Mouse (Mus musculus): ENCODE results near the gene Slc2a4. TPM values are rescaled to one million over a fixed set of nuclear protein-coding genes. Genes with fewer than 3 reads are reported as not detected.

Gene Slc2a4
- 2.4 TPM for polyA plus RNA-seq (2014; fragmentation: Illumina TruSeq; extraction: RNeasy Lipid Tissue Mini Kit (QIAGEN cat#74804); ENCODE audit: low read depth, low replicate concordance)

DNA sequence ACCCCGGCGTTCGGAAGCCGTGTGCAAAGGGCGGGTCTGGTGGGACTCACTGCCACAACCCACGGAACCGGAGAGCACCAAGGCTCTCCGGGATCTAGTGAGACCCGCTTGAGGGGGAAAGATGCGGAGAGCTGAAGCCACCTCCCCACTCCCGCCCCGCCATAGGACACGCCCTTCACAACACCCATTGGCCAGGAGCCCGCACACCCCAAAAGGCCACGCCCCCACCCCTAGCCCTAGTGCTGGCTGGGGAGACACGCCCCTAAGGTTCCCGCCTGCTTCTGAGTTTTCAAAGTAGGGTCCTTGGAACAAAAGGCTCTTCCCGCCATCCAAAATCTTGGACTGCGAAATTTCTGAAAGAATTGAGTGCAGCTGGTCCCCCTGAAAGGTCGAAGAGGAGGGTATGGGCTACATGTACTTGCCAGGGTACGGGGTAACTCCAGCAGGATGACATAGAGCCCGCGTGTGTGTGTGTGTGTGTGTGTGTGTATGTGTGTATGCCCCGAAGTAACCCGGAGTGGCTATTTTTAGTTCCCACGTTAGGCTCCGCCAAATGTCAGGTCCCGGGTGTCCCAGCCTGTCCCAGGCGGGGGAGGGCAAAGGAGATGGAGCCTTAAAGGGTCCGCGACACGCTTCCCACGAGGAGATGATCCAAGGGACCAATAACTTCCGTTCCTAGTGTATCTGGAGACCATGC lies at the start of gene Slc2a4:
TSS of gene Slc2a4 (minus strand) at position 123 of the 697 bp plus-strand sequence.

DNA sequence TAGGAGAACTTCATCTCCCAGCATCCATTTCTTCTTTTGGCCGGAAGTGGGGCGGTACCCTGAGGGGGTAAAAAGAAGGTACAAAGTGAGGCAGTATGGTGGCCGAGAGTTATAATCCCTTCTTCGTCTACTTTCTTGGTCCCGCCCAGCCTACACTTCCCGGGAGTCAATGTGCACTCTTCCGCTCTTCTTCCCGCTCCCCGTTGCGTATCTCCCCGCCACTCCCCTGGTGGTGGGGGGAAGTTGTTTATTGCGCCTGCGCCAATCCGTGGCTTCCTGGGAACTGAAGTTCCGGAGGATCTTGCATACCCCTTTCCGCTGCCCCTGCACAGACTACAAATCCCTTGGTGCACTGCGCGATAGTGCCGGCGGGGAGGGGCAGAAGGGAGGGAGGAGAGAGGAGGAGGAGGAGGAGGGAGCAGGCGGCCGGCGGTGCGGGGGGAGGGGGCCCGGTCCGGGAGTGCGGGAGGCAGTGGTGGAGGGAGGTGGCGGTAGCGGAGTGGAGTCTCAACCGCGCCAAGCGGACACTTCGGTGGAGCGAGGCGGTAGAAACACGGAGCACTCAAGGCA lies 47.5 kb upstream of the Slc2a4 start, which contains the start of gene Phf23:
TSS of gene Phf23 (plus strand) at position 387 of the 570 bp plus-strand sequence.

DNA sequence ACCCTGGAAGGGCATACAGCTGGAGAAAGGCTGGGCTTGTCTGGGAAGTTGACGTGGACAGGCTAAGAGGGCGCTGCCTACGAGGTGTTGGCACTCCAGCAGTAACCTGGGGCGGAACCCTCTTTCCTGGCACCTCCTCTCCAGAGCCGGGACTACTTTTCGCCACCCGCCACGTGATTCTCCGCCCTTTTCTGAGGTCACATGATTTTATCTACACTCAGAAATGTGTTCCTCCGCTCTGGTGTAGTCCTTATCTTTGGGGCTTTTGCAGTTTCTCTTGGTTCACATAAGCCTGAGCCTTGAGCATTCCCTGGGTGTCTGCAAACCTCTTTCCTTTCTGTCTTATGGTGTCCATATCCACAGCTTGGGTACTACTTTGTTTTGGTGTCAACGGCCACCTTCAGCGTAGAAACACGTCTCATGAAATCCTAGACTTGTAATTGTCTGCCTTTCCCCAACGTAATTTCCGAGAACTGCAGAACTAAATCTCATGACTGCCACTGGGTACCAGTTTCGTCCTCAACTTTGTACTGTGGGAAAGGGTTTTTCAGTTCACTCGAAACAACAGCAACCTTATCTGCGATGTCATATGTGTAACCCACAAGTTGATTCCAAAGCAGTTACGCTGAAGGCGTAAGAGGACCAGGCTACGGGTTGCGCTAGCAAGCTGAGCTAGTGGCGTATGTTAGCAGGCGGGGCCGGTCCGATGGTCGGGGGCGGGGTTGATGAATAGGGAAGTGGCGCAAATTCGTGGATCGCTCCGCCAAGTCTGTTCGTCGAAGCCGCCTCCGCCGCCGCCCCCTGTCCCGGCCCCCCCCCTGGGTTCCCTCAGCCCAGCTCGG lies 43.1 kb upstream of the Slc2a4 start, which contains the start of gene Gabarap:
TSS of gene Gabarap (plus strand) at position 294 of the 842 bp plus-strand sequence.

DNA sequence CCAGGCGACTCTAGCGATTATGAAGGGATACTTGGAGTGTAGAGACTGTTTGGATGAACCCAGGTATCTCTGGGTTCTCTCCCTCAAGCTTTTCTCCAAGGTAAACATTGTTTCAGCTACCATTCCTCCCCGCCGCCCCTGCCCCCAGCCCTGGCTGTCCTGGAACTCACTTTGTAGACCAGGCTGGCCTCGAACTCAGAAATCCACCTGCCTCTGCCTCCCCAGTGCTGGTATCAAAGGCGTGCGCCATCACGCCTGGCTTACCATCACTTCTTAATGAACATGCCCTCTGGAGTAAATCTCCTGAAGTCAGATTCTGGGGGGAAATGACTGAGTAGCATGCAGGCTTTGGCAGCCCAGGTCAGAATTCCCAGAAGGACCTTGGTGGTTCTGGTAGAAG lies 34.2 kb upstream of the Slc2a4 start, which contains the start of gene Elp5:
TSS of gene Elp5 (minus strand) at position 293 of the 400 bp plus-strand sequence.

DNA sequence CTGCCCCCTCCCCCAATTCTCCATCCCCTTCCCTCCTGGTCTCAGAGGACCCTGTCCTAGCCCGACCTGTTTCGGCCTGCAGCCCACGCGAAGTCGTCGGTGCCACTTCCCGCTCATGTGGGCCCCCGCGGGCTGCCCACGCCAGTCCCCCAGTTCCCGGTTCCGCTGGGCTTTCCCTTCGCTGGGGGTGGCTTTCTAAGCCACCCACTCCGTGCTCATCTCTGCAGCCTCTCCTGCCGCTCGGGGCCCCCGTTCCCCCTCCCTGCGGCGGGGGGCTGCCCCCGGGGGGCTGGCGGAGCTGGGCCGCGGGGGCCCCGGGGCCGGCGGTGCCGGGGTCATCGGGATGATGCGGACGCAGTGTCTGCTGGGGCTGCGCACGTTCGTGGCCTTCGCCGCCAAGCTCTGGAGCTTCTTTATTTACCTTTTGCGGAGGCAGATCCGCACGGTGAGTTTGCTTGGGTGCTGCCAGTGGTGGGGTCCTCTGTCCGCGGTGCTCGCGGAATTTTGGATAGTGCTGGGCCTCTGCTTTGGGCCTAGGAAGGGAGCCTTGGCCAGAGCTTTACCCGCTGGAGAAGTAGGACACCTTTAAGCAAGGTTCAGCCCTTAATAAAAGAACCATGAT lies 33.3 kb upstream of the Slc2a4 start, which contains the start of gene Ctdnep1:
TSS of gene Ctdnep1 (plus strand) at position 16 of the 622 bp plus-strand sequence.

DNA sequence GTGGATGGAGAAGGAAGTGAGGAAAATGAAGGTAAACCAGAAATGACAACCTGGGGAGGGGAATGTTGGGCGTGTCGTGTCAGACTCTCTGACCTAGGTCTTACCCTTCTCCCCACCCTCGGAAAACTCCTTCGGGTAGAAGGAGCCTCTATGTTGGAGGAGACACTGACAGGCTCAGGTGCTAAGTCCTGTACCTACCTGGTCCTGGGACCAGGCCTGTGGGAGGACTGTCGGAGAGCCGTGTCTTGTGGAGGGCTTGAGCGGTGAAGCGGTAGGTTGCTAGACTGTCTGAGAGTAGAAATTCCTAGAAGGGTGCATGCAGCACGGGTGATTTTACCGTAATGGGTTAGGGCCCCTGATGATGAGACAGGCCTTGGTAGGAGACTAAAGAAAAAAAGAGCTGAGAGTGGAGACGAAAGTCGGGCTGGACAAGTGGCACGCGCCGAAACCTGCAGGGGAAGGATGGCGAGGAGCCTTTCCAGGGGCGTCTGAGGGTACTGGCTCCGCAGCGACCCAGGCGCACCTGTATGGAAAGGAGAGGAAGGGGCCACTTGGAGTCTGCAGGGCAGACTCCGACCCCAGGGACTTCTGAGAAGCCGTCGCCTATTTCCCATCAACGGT lies 16.8 kb upstream of the Slc2a4 start, which contains the start of gene Cldn7:
TSS of gene Cldn7 (plus strand) at position 130 of the 621 bp plus-strand sequence.

DNA sequence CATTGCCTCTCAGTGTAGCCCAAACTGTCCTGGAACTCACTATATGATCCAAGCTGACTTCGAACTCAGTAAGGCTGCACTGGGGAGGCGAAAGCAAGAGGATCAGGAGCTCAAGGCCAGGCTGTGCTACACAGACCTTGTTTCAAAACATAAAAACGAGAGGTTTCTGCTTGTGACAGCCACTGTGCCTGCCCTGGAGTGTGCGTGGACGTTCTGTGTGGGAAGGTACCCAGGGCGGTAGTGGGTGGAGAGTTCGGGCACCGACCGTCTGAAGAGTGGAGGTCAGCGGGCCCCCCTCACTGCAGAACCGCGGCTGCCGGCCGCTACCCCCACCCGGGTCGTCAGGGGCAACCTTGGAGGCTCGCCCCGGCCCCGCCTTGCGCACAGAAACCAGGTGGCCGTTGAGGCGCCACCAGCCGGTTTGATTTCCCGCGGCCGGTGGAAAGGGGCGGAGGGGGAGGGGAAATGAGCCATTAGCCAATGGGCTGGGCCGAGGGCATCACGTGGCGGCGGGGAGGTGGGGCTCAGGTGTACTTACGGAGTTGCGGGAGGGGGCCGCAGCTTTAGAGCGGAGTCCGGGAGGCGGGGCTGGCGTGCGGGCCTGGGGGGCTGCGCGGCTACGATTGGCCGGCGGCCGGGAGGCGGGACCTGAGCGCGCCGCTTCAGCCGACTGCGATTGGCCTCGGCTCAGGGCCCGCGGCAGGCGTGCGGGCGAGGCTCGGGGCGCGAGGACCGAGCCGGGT lies 12.7 kb downstream of the Slc2a4 start, which contains the start of gene Ybx2:
TSS of gene Ybx2 (plus strand) at position 660 of the 743 bp plus-strand sequence.

DNA sequence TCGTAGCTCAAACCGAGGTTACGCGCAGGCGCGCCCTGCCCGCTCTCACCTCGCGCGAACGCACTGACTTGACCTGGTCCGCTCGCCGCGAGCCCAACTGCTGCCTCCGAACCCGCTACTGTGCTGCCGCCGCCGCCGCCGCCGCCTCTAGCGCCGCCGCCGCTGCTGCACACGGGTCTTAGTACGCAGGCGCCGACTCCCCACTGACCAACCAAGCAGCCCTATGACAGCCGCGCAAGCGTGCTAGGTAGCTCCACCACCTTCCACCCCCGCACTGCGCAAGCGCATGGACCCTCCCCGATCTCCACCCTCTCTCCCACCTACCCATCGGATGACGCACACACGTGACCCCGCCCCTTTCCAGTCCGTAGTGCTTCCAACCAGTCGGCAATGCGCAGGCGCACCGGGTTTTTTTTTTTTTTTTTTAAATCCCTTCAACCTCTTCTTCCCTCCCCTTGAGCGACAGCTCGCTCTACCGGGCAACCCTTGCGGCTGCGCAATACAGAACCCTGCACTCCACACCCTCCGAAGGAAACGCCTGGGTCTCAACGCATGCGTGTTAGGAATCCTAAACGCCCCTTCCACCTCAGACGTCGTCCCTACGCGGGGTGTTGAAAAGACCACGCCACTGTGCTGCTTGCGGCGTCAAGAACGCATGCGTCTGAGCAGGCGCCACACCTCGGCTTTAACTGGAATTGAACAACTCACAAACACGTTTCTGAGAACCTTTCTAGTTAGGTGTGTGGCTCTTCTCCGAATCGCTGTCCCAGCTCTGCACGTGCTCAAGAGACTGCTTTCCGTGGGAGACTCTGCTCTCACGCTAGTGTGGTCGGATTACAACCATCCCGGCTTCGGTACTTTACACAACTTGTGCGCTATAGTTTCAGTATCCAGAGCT lies 26.6 kb downstream of the Slc2a4 start, which contains the start of gene Eif5a:
TSS of gene Eif5a (minus strand) at position 845 of the 898 bp plus-strand sequence.

DNA sequence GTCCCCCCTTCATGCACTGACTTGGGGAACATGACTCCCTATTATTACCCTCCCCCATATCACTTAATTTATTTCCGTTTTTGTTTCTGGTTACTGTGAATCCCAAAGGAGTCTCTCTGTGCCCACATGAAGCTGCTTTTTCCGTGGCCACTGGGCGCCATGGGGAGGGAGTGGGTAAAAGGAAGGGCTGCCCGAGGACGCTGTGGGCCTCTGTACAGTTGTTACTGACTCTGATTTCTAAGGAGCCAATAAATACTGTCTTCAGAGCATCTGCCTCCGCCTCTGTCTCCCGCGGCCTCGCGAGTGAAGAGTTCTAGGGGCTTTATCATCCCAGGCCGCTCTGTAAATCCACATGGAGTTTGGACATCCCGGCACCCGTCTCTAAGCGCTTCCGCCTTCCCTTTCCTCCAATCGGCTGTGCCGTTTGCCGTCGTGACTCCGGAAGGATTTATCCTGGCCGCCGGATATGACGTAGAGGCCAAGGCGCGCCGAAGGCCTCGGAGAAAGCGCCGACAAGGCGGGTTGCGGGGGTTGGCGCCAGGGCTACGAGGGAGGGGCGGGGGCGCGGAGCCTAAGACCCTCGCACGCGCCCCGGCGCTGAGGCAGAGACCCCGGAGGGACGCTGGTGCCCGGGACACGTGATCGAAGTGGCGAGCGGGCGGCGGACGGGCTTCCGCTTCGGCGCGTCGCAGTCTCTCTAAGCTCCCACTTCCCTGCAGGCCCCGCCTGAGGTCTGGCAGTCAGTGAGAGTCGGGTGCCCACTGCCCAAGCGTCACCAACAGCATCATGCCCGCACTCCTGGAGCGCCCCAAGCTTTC lies 34.2 kb downstream of the Slc2a4 start, which contains the start of gene Gps2:
TSS of gene Gps2 (plus strand) at position 335 of the 818 bp plus-strand sequence.

DNA sequence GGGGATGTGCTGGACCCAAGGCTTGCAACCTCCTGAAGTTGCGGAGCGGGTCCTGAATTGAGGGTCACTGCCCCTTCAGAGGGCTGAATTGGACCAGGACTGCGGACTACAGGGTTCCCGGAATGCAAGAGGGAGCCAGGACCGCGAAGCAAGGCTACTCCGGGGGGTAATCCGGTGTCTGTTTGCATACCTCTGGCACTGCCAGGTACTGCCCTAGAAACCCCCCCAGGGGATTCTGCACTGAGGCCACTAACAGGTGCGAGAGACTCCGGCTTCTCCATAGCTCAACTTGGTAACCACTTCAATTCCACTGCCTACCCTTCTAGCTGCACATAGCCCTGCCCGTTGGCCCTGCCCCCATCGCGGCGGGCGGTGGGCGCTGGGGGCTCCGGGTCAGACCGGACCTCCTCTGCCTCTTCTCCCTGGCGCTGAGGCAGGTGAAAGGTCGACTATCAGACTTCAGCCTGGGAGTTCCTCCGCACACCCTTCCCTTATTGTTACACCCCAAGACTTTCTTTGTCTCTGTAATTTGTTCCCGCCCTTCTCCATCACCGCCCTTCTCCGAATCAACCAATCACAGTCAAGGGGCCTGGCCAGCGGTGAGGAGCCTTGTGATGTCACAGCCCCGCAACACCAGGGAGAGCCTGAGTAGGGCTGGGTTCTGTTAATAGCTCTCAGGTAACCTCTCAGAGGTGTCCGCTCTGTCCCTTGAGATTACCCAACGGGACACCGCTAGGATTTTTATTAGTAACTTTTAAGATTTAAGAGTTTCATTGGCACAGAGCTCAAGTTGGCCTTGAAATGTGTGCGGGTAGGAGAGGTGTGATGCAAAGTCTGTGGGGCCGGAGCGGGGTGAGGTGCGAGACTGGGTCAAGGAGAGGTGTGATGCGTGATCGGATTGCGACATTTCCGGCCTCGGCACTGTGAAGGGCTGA lies 47.2 kb downstream of the Slc2a4 start, which contains the start of the genes 2810408A11Rik and Neurl4:
TSS of gene 2810408A11Rik (minus strand) at position 517 of the 935 bp plus-strand sequence.
TSS of gene Neurl4 (plus strand) at position 602 of the 935 bp plus-strand sequence.

DNA sequence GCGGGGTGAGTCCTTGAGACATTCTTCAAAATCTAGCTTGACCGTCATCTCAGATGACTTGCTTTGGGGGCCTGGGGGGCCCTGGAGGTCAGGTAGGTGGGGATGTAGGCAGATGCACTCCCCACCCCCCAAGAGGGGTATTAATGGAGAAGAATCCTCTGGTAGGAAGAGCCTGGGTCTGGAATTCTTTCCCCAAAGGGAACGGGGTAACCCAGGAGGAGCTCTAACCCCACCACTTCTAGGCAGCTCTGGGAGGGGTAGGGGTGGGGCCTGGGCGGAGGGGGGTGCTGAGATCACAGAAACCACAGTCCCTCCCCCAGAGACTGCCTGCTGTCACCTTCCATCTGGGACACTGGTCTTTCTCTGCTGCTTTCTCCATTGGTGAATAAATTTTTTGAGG lies 52.7 kb downstream of the Slc2a4 start, which contains the start of gene Acap1:
TSS of gene Acap1 (minus strand) at position 249 of the 400 bp plus-strand sequence.

Other genes with a start within 250 kb of the Slc2a4 start
- 37.7 TPM for gene Polr2a, start 189.6 kb downstream of the Slc2a4 start, polyA plus RNA-seq (2014; fragmentation: Illumina TruSeq; extraction: RNeasy Lipid Tissue Mini Kit (QIAGEN cat#74804); ENCODE audit: low read depth, low replicate concordance)
- not detected for gene Slc35g3, start 186.2 kb downstream of the Slc2a4 start, polyA plus RNA-seq (2014; fragmentation: Illumina TruSeq; extraction: RNeasy Lipid Tissue Mini Kit (QIAGEN cat#74804); ENCODE audit: low read depth, low replicate concordance)
- gene Zbtb4, start 182.3 kb downstream of the Slc2a4 start, polyA plus RNA-seq (2014; fragmentation: Illumina TruSeq; extraction: RNeasy Lipid Tissue Mini Kit (QIAGEN cat#74804); ENCODE audit: low read depth, low replicate concordance), result 35.4 TPM
- 1.3 TPM for gene Chrnb1, start 152.2 kb downstream of the Slc2a4 start, polyA plus RNA-seq (2014; fragmentation: Illumina TruSeq; extraction: RNeasy Lipid Tissue Mini Kit (QIAGEN cat#74804); ENCODE audit: low read depth, low replicate concordance)
- gene Fgf11, start 146.3 kb downstream of the Slc2a4 start, polyA plus RNA-seq (2014; fragmentation: Illumina TruSeq; extraction: RNeasy Lipid Tissue Mini Kit (QIAGEN cat#74804); ENCODE audit: low read depth, low replicate concordance), result 5.0 TPM
- gene Tmem102, start 142.6 kb downstream of the Slc2a4 start, polyA plus RNA-seq (2014; fragmentation: Illumina TruSeq; extraction: RNeasy Lipid Tissue Mini Kit (QIAGEN cat#74804); ENCODE audit: low read depth, low replicate concordance), result not detected
- gene Gm39566, start 132.9 kb downstream of the Slc2a4 start, polyA plus RNA-seq (2014; fragmentation: Illumina TruSeq; extraction: RNeasy Lipid Tissue Mini Kit (QIAGEN cat#74804); ENCODE audit: low read depth, low replicate concordance), result not detected
- not detected for gene Spem2, start 129.7 kb downstream of the Slc2a4 start, polyA plus RNA-seq (2014; fragmentation: Illumina TruSeq; extraction: RNeasy Lipid Tissue Mini Kit (QIAGEN cat#74804); ENCODE audit: low read depth, low replicate concordance)
- gene Spem1, start 126.0 kb downstream of the Slc2a4 start, polyA plus RNA-seq (2014; fragmentation: Illumina TruSeq; extraction: RNeasy Lipid Tissue Mini Kit (QIAGEN cat#74804); ENCODE audit: low read depth, low replicate concordance), result not detected
- 1.5 TPM for gene Nlgn2, start 110.4 kb downstream of the Slc2a4 start, polyA plus RNA-seq (2014; fragmentation: Illumina TruSeq; extraction: RNeasy Lipid Tissue Mini Kit (QIAGEN cat#74804); ENCODE audit: low read depth, low replicate concordance)
- 24.3 TPM for gene Tmem256, start 109.7 kb downstream of the Slc2a4 start, polyA plus RNA-seq (2014; fragmentation: Illumina TruSeq; extraction: RNeasy Lipid Tissue Mini Kit (QIAGEN cat#74804); ENCODE audit: low read depth, low replicate concordance)
- 1.6 TPM for gene Plscr3, start 101.8 kb downstream of the Slc2a4 start, polyA plus RNA-seq (2014; fragmentation: Illumina TruSeq; extraction: RNeasy Lipid Tissue Mini Kit (QIAGEN cat#74804); ENCODE audit: low read depth, low replicate concordance)
- not detected for gene Tnk1, start 89.5 kb downstream of the Slc2a4 start, polyA plus RNA-seq (2014; fragmentation: Illumina TruSeq; extraction: RNeasy Lipid Tissue Mini Kit (QIAGEN cat#74804); ENCODE audit: low read depth, low replicate concordance)
- gene Tmem95, start 70.2 kb downstream of the Slc2a4 start, polyA plus RNA-seq (2014; fragmentation: Illumina TruSeq; extraction: RNeasy Lipid Tissue Mini Kit (QIAGEN cat#74804); ENCODE audit: low read depth, low replicate concordance), result not detected
- 2.4 TPM for gene Kctd11, start 66.8 kb downstream of the Slc2a4 start, polyA plus RNA-seq (2014; fragmentation: Illumina TruSeq; extraction: RNeasy Lipid Tissue Mini Kit (QIAGEN cat#74804); ENCODE audit: low read depth, low replicate concordance)
- not detected for gene Acap1, start 52.6 kb downstream of the Slc2a4 start, polyA plus RNA-seq (2014; fragmentation: Illumina TruSeq; extraction: RNeasy Lipid Tissue Mini Kit (QIAGEN cat#74804); ENCODE audit: low read depth, low replicate concordance)
- gene 2810408A11Rik, start 47.2 kb downstream of the Slc2a4 start, polyA plus RNA-seq (2014; fragmentation: Illumina TruSeq; extraction: RNeasy Lipid Tissue Mini Kit (QIAGEN cat#74804); ENCODE audit: low read depth, low replicate concordance), result not detected
- 3.1 TPM for gene Neurl4, start 47.1 kb downstream of the Slc2a4 start, polyA plus RNA-seq (2014; fragmentation: Illumina TruSeq; extraction: RNeasy Lipid Tissue Mini Kit (QIAGEN cat#74804); ENCODE audit: low read depth, low replicate concordance)
- gene Gps2, start 34.3 kb downstream of the Slc2a4 start, polyA plus RNA-seq (2014; fragmentation: Illumina TruSeq; extraction: RNeasy Lipid Tissue Mini Kit (QIAGEN cat#74804); ENCODE audit: low read depth, low replicate concordance), result 22.9 TPM
- gene Eif5a, start 26.2 kb downstream of the Slc2a4 start, polyA plus RNA-seq (2014; fragmentation: Illumina TruSeq; extraction: RNeasy Lipid Tissue Mini Kit (QIAGEN cat#74804); ENCODE audit: low read depth, low replicate concordance), result 242 TPM
- 1.4 TPM for gene Ybx2, start 12.4 kb downstream of the Slc2a4 start, polyA plus RNA-seq (2014; fragmentation: Illumina TruSeq; extraction: RNeasy Lipid Tissue Mini Kit (QIAGEN cat#74804); ENCODE audit: low read depth, low replicate concordance)
- not detected for gene Cldn7, start 16.6 kb upstream of the Slc2a4 start, polyA plus RNA-seq (2014; fragmentation: Illumina TruSeq; extraction: RNeasy Lipid Tissue Mini Kit (QIAGEN cat#74804); ENCODE audit: low read depth, low replicate concordance)
- 46.8 TPM for gene Ctdnep1, start 33.0 kb upstream of the Slc2a4 start, polyA plus RNA-seq (2014; fragmentation: Illumina TruSeq; extraction: RNeasy Lipid Tissue Mini Kit (QIAGEN cat#74804); ENCODE audit: low read depth, low replicate concordance)
- 17.4 TPM for gene Elp5, start 34.3 kb upstream of the Slc2a4 start, polyA plus RNA-seq (2014; fragmentation: Illumina TruSeq; extraction: RNeasy Lipid Tissue Mini Kit (QIAGEN cat#74804); ENCODE audit: low read depth, low replicate concordance)
- 525 TPM for gene Gabarap, start 43.0 kb upstream of the Slc2a4 start, polyA plus RNA-seq (2014; fragmentation: Illumina TruSeq; extraction: RNeasy Lipid Tissue Mini Kit (QIAGEN cat#74804); ENCODE audit: low read depth, low replicate concordance)
- gene Phf23, start 47.6 kb upstream of the Slc2a4 start, polyA plus RNA-seq (2014; fragmentation: Illumina TruSeq; extraction: RNeasy Lipid Tissue Mini Kit (QIAGEN cat#74804); ENCODE audit: low read depth, low replicate concordance), result 20.2 TPM
- gene Dvl2, start 52.4 kb upstream of the Slc2a4 start, polyA plus RNA-seq (2014; fragmentation: Illumina TruSeq; extraction: RNeasy Lipid Tissue Mini Kit (QIAGEN cat#74804); ENCODE audit: low read depth, low replicate concordance), result 0.76 TPM
- gene Acadvl, start 67.2 kb upstream of the Slc2a4 start, polyA plus RNA-seq (2014; fragmentation: Illumina TruSeq; extraction: RNeasy Lipid Tissue Mini Kit (QIAGEN cat#74804); ENCODE audit: low read depth, low replicate concordance), result 27.3 TPM
- gene Dlg4, start 68.8 kb upstream of the Slc2a4 start, polyA plus RNA-seq (2014; fragmentation: Illumina TruSeq; extraction: RNeasy Lipid Tissue Mini Kit (QIAGEN cat#74804); ENCODE audit: low read depth, low replicate concordance), result 1.6 TPM
- gene Asgr1, start 105.9 kb upstream of the Slc2a4 start, polyA plus RNA-seq (2014; fragmentation: Illumina TruSeq; extraction: RNeasy Lipid Tissue Mini Kit (QIAGEN cat#74804); ENCODE audit: low read depth, low replicate concordance), result not detected
- not detected for gene Asgr2, start 144.5 kb upstream of the Slc2a4 start, polyA plus RNA-seq (2014; fragmentation: Illumina TruSeq; extraction: RNeasy Lipid Tissue Mini Kit (QIAGEN cat#74804); ENCODE audit: low read depth, low replicate concordance)
- gene Mgl2, start 182.1 kb upstream of the Slc2a4 start, polyA plus RNA-seq (2014; fragmentation: Illumina TruSeq; extraction: RNeasy Lipid Tissue Mini Kit (QIAGEN cat#74804); ENCODE audit: low read depth, low replicate concordance), result 2.5 TPM
- not detected for gene Clec10a, start 208.0 kb upstream of the Slc2a4 start, polyA plus RNA-seq (2014; fragmentation: Illumina TruSeq; extraction: RNeasy Lipid Tissue Mini Kit (QIAGEN cat#74804); ENCODE audit: low read depth, low replicate concordance)